Mouse (Mus musculus): ENCODE results near the gene Med15.

DNA sequence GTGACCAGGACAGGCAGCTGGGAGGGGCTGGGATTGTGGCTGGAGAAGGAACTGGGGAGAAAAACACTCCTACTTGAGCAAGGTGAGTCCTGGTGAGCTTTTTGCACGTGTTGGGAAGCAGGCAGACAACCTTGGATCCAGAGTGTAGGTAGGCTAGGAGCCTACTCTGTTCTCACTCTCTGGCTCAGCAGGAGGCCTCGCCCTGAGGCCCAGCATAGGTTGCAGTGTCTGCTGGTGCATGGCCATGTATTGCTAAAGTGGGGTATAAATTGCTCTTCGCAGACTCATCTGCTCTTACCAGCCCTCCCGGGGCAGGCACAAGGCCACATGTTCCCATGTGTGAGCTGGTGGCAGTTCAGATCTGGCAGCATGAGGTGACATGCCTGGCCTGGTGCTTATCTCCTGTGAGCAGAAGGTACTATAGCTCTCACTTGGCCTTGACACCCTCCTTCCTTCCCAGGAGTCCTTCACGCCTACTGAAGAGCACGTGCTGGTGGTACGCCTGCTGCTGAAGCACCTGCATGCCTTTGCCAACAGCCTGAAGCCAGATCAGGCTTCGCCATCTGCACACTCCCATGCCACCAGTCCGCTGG, 94.6 kb downstream of the Med15 start:
- TF ChIP-seq CTCF (IDR thresholded peaks at IDR 0.05) (no peak), EP300 (IDR thresholded peaks at IDR 0.05) (no peak)
